Mouse (Mus musculus) liver, postnatal 0 days (tissue): ENCODE measurements around the gene Gm7075.

Source experiments
- CTCF ChIP-seq: sonication (generic); IDR thresholded peaks from 2 replicates; pipeline ENCODE4 v1.5.1; 2016; ENCODE audit warnings: antibody characterized with exemption, low read depth
- EP300 ChIP-seq: IDR thresholded peaks from 2 replicates; pipeline ENCODE4 v1.6.1; 2016; ENCODE audit warnings: antibody characterized with exemption, low read depth, mild to moderate bottlenecking

DNA sequence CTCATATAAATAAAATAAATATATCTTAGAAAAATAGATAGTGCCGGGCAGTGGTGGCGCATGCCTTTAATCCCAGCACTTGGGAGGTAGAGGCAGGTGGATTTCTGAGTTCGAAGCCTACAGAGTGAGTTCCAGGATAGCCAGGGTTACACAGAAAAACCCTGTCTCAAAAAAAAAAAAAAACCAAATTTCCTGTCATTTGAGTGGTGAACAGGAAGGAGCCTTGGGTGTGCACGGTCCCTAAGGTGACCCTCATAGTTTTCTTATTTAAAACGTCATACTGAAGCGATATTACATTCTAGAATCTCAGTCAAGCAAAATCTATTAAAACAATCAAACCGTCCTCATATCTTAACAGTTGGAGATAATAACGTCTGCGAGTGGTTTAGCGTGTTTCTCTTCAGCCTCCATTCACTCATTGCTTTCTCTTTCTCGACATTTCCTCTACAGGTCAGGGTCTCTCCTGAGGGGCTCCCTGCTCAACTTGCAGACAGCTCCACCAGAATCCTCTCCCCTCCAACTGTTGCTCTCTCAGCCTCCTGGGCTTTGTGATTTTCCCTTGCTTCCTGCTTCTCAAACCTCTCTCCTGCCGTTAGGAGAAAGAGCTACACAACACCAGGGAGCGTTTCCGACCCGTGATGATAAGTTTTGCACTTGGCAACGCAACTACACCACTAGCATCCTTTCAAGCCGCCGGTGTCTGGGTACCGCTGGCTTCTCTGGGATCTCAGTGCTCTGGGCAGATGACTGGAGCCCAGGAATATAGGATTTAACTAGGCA is 6.8 kb upstream of the Gm7075 start:
- TF ChIP-seq CTCF (no peak), EP300 (no peak)
